Mouse (Mus musculus): Measurements from ENCODE around the gene Csgalnact2.

GRCm38 (mm10) chr6:118153091-118153490, 14.2 kb upstream of the Csgalnact2 start:
- TF ChIP-seq POLR2A (IDR thresholded peaks at IDR 0.05; ENCODE audit: extremely low read depth, insufficient read depth, low read length) (no peak), CTCF (IDR thresholded peaks at IDR 0.05; ENCODE audit: low read depth, low read length) (no peak)
